Mouse (Mus musculus) Muller cell, postnatal 12 days (primary cell): ENCODE data around the gene Slc1a3.
A peak's percentile ranks its signal among the peaks of the same experiment; 100 is the strongest.
"Not testable (repeated sequence)": the region's sequence is repeated elsewhere in the genome, so short reads cannot be mapped to it uniquely, and the experiment has no call there.

ENCODE experiments used
- DNase-seq: peaks from one replicate; pipeline ENCODE4 v3.0.0-alpha.2; 2015; ENCODE audit errors: inconsistent ontology term

Gene Slc1a3

GRCm38 (mm10) chr15:8706613-8707012 lies 4.0 kb downstream of the Slc1a3 start:
- peak; percentile 78 for DNase-seq

GRCm38 (mm10) chr15:8706178-8706577 lies 4.4 kb downstream of the Slc1a3 start:
- peak; percentile 87 for DNase-seq

GRCm38 (mm10) chr15:8705560-8705959 lies 5.0 kb downstream of the Slc1a3 start:
- DNase-seq, result not testable (repeated sequence)

- DNase-seq, result no peak
Measured at GRCm38 (mm10) chr15:8697976-8698375, 12.6 kb downstream of the Slc1a3 start.

GRCm38 (mm10) chr15:8697500-8697899 lies 13.1 kb downstream of the Slc1a3 start:
- no peak for DNase-seq

- DNase-seq, result not testable (repeated sequence)
Measured at GRCm38 (mm10) chr15:8690141-8690540, 20.4 kb downstream of the Slc1a3 start.

GRCm38 (mm10) chr15:8686846-8687245 lies 23.7 kb downstream of the Slc1a3 start:
- no peak for DNase-seq

- DNase-seq, result no peak
Measured at GRCm38 (mm10) chr15:8685506-8685905, 25.1 kb downstream of the Slc1a3 start.

GRCm38 (mm10) chr15:8684263-8684662 lies 26.3 kb downstream of the Slc1a3 start:
- DNase-seq, result peak; percentile 93

- DNase-seq, result no peak
Measured at GRCm38 (mm10) chr15:8682871-8683270, 27.7 kb downstream of the Slc1a3 start.

GRCm38 (mm10) chr15:8682421-8682820 lies 28.1 kb downstream of the Slc1a3 start:
- no peak for DNase-seq

- DNase-seq, result peak; percentile 61
Measured at GRCm38 (mm10) chr15:8681971-8682370, 28.6 kb downstream of the Slc1a3 start.

- DNase-seq, result no peak
Measured at GRCm38 (mm10) chr15:8681009-8681408, 29.6 kb downstream of the Slc1a3 start.

- no peak for DNase-seq
Measured at GRCm38 (mm10) chr15:8676959-8677358, 33.6 kb downstream of the Slc1a3 start.

GRCm38 (mm10) chr15:8676211-8676691 lies 34.3 kb downstream of the Slc1a3 start:
- no peak for DNase-seq

GRCm38 (mm10) chr15:8675616-8676015 lies 34.9 kb downstream of the Slc1a3 start:
- no peak for DNase-seq

- peak; percentile 87 for DNase-seq
Measured at GRCm38 (mm10) chr15:8672532-8672931, 38.0 kb downstream of the Slc1a3 start.

- peak; percentile 83 for DNase-seq
Measured at GRCm38 (mm10) chr15:8667849-8668522, 42.6 kb downstream of the Slc1a3 start.

- DNase-seq, result peak; percentile 64
Measured at GRCm38 (mm10) chr15:8665675-8666350, 44.8 kb downstream of the Slc1a3 start.

- DNase-seq, result peak; percentile 89
Measured at GRCm38 (mm10) chr15:8663348-8664099, 47.0 kb downstream of the Slc1a3 start.

GRCm38 (mm10) chr15:8661856-8662255 lies 48.7 kb downstream of the Slc1a3 start:
- no peak for DNase-seq

GRCm38 (mm10) chr15:8659977-8660376 lies 50.6 kb downstream of the Slc1a3 start:
- peak; percentile 90 for DNase-seq
